Mouse (Mus musculus) testis, adult 2 months (tissue): ENCODE measurements around the gene Gm8720. TPM values are rescaled to one million over a fixed set of nuclear protein-coding genes. Genes with fewer than 3 reads are reported as not detected.
"Not testable (repeated sequence)": the region's sequence is repeated elsewhere in the genome, so short reads cannot be mapped to it uniquely, and the experiment has no call there.

Experiments
- H3K27ac ChIP-seq: fragments of 200-500 bp; 2 replicates; pipeline ENCODE4 v1.5.1; 2012; ENCODE audit warnings: low read depth, low read length; ENCODE audit not compliant: control insufficient read depth, insufficient read depth
- H3K27me3 ChIP-seq: fragments of 200-500 bp; 2 replicates; pipeline ENCODE4 v1.6.1; 2012; ENCODE audit warnings: mild to moderate bottlenecking, low read length, moderate library complexity; ENCODE audit not compliant: control insufficient read depth, insufficient read depth
- H3K36me3 ChIP-seq: fragments of 200-500 bp; 2 replicates; pipeline ENCODE4 v1.6.1; 2012; ENCODE audit warnings: mild to moderate bottlenecking, low read length; ENCODE audit not compliant: control insufficient read depth, insufficient read depth
- H3K4me1 ChIP-seq: fragments of 200-500 bp; 2 replicates; pipeline ENCODE4 v1.6.1; 2012; ENCODE audit warnings: low read length; ENCODE audit not compliant: control insufficient read depth, insufficient read depth
- H3K4me3 ChIP-seq: fragments of 200-500 bp; 2 replicates; pipeline ENCODE4 v1.5.1; 2012; ENCODE audit warnings: low read depth, mild to moderate bottlenecking, low read length, moderate library complexity, mixed read lengths; ENCODE audit not compliant: control insufficient read depth
- polyA plus RNA-seq: library from polyadenylated mRNA; depleted of rRNA; stranded (reverse); fragments of >200 nt; gene quantifications from 2 replicates; pipeline ENCODE4 v1.2.3, GENCODE M21; 2012; rRNA removed

Gm8720 gene
- polyA plus RNA-seq, result not detected in 2 replicates

DNA sequence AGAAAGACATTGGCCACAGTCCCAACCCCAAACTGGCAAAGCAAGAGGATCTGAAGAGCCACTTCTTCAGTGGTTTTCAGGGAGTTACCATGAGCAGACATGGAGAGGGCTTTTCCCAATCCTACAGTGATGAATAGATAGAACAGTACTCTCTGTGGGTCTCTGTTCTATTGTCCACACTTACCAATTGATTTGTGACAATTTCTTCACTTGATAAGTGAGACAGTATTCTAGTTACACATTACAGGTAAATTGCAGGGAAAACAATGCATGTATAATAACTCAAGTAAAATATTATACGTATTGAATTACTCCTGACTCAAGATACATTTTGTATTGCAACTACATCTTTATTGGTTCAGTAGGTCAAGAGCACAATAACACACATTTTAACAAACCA lies at the start of gene Gm8720:
TSS of gene Gm8720 (minus strand) at position 101 of the 400 bp plus-strand sequence.
- H3K36me3 ChIP-seq, H3K4me1 ChIP-seq, H3K27ac ChIP-seq, H3K27me3 ChIP-seq, H3K4me3 ChIP-seq: not testable (repeated sequence)

DNA sequence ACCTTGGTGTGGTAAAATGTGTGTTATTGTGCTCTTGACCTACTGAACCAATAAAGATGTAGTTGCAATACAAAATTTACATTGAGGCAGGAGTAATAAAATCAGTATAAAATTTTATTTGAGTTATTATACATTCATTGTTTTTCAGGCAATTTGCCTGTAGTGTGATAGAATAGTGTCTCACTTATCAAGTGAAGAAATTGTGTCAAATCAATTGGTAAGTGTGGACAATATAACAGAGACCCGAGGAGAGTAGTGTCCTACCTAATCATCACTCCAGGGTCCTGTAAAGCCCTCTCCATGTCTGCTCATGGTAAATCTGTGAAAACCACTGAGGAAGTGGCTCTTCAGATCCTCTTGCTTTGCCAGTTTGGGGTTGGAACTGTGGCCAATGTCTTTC lies 12.0 kb downstream of the Gm8720 start, which contains the start of gene Vmn1r163:
TSS of gene Vmn1r163 (plus strand) at position 301 of the 400 bp plus-strand sequence.
- H3K27ac ChIP-seq, H3K4me1 ChIP-seq, H3K36me3 ChIP-seq, H3K27me3 ChIP-seq, H3K4me3 ChIP-seq: not testable (repeated sequence)

DNA sequence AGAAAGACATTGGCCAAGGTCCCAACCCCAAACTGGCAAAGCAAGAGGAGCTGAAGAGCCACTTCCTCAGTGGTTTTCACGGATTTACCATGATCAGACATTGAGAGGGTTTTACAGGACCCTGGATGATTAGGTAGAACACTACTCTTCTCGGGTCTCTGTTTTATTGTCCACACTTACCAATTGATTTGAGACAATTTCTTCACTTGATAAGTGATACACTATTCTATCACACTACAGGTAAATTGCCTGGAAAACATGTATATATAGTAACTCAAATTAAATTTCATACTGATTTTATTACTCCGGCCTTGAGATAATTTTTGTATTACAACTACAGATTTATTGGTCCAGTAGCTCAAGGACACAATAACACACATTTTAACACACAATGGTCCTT lies 47.4 kb downstream of the Gm8720 start, which contains the start of gene Gm4216:
TSS of gene Gm4216 (minus strand) at position 101 of the 400 bp plus-strand sequence.
- not testable (repeated sequence) for H3K36me3 ChIP-seq, H3K27ac ChIP-seq, H3K4me3 ChIP-seq, H3K27me3 ChIP-seq, H3K4me1 ChIP-seq

Other genes with a start within 250 kb of the Gm8720 start
- not detected in 2 replicates for gene Vmn1r159, start 223.9 kb downstream of the Gm8720 start, polyA plus RNA-seq
- gene Vmn1r160, start 196.2 kb downstream of the Gm8720 start, polyA plus RNA-seq, result not detected in 2 replicates
- gene Gm4214, start 82.8 kb downstream of the Gm8720 start, polyA plus RNA-seq, result not detected in 2 replicates
- not detected in 2 replicates for gene Gm4216, start 47.5 kb downstream of the Gm8720 start, polyA plus RNA-seq
- gene Vmn1r163, start 11.9 kb downstream of the Gm8720 start, polyA plus RNA-seq, result not detected in 2 replicates
- not detected in 2 replicates for gene Gm10662, start 77.0 kb upstream of the Gm8720 start, polyA plus RNA-seq
- gene Vmn1r165, start 149.9 kb upstream of the Gm8720 start, polyA plus RNA-seq, result not detected in 2 replicates
- not detected in 2 replicates for gene Vmn1r166, start 184.2 kb upstream of the Gm8720 start, polyA plus RNA-seq
- 0.57 and 0.64 TPM in 2 replicates for gene Gm6902, start 211.4 kb upstream of the Gm8720 start, polyA plus RNA-seq
- 2.4 and 2.5 TPM in 2 replicates for gene Nlrp4e, start 233.7 kb upstream of the Gm8720 start, polyA plus RNA-seq